Comparison of ENCODE assay signal across 18 mouse cellular contexts in genomic region chr3:150784576-150784975, GRCm38 (mm10).
"Had no signal": no experiment of that assay in that cellular context is flagged by ENCODE, and none has a peak within 500 bp of the region (broad histone marks: within the 10 kb centered on the region; RNA-seq: fewer than 3 reads in every experiment).

No protein-coding gene starts in this region.

- H3K27ac ChIP-seq: liver, embryonic 15.5 days; macrophage; midbrain, embryonic 13.5 days; midbrain, embryonic 15.5 days; neural tube, embryonic 12.5 days had no signal

- H3K4me1 ChIP-seq: liver, embryonic 15.5 days; megakaryocyte, embryonic 14.5 days; midbrain, embryonic 13.5 days; midbrain, embryonic 15.5 days; neural tube, embryonic 12.5 days had no signal

- H3K4me3 ChIP-seq: liver, embryonic 15.5 days; megakaryocyte, embryonic 14.5 days; midbrain, embryonic 13.5 days; midbrain, embryonic 15.5 days; neural tube, embryonic 12.5 days had no signal

- ATAC-seq: liver, postnatal 0 days; midbrain, embryonic 13.5 days; midbrain, embryonic 15.5 days had no signal

- H3K9me3 ChIP-seq: liver, embryonic 15.5 days; megakaryocyte, embryonic 14.5 days; midbrain, embryonic 13.5 days; midbrain, embryonic 15.5 days; neural tube, embryonic 12.5 days had no signal

- H3K4me2 ChIP-seq: liver, embryonic 15.5 days; midbrain, embryonic 11.5 days; midbrain, embryonic 13.5 days; midbrain, embryonic 15.5 days; neural tube, embryonic 12.5 days had no signal

- H3K36me3 ChIP-seq: liver, embryonic 15.5 days; midbrain, embryonic 13.5 days; midbrain, embryonic 15.5 days; neural tube, embryonic 12.5 days had no signal

- DNase-seq: liver, postnatal 0 days; lung, adult 2 months; lung, postnatal 14 days; lung, postnatal 36 days; right cerebral cortex, adult 18-20 months; right cerebral cortex, postnatal 25 days; right cerebral cortex, postnatal 4 days; spleen, adult 18-20 months; thymus, adult 18-20 months; thymus, postnatal 14 days; thymus, postnatal 36 days had no signal

- H3K27me3 ChIP-seq: liver, embryonic 15.5 days; megakaryocyte, embryonic 14.5 days; midbrain, embryonic 13.5 days; midbrain, embryonic 15.5 days; neural tube, embryonic 12.5 days had no signal

- H3K9ac ChIP-seq: liver, embryonic 15.5 days; liver, postnatal 0 days; midbrain, embryonic 13.5 days; midbrain, embryonic 15.5 days; neural tube, embryonic 12.5 days had no signal
